Mouse (Mus musculus): ENCODE results near the gene Vmn1r232. TPM values are rescaled to one million over a fixed set of nuclear protein-coding genes. Genes with fewer than 3 reads are reported as not detected.

Vmn1r232 gene
- not detected in 2 replicates for total RNA-seq (2012; rRNA removed)

DNA sequence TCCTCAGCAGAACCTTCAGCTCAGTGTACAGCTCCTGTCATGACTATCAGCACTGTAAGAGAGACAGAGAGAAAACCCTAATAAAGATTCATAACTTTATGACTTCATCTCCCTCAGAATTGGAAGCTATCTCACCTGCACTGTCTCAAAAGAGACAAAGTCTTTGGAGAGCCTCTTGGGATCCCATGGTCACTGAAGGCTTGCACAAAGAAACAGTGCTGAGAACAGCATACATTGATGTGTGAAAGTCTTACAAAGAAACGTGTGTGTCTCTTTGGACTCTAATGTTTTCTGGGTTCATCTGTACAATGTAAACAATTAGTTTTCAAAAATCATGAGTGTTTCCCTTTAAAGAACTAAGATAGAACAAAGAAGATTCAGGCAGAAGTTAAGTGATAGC is at the start of gene Vmn1r232:
Gene Vmn1r232, minus strand, starts transcription at position 101 of the 400 bp plus-strand sequence.
- H3K9me3 ChIP-seq (ENCODE audit: control insufficient read depth, insufficient read depth, low read depth, low read length) = no peaks in the 10 kb centered on the region
- no peak within 1 kb of the TSS for H3K27ac ChIP-seq (ENCODE audit: insufficient read depth, low read depth, low read length, poor library complexity, severe bottlenecking)
- no peaks in the 10 kb centered on the region for H3K36me3 ChIP-seq (ENCODE audit: control insufficient read depth, insufficient read depth, low read length, poor library complexity, severe bottlenecking)
- no peak for DNase-seq (ENCODE audit: low read depth, low spot score)
- no peak within 1 kb of the TSS for H3K9ac ChIP-seq (ENCODE audit: insufficient read depth, low read depth, low read length, poor library complexity, severe bottlenecking)
- TF ChIP-seq ZNF384 (IDR thresholded peaks at IDR 0.05; ENCODE audit: low read depth, low read length) = no peak
- no peak for TF ChIP-seq CHD2 (IDR thresholded peaks at IDR 0.05; ENCODE audit: low read depth, low read length)
- no peak for TF ChIP-seq ZC3H11A (IDR thresholded peaks at IDR 0.05; ENCODE audit: borderline replicate concordance, low read depth, low read length)
- no peak for TF ChIP-seq HCFC1 (IDR thresholded peaks at IDR 0.05; ENCODE audit: borderline replicate concordance, insufficient read depth, low read length)
- no peak for TF ChIP-seq MAFK (IDR thresholded peaks at IDR 0.05; ENCODE audit: insufficient read depth, low read depth, low read length)
- H3K4me3 ChIP-seq (ENCODE audit: insufficient read depth in 1 of 2, low read depth in 1 of 2, low read length in 2 of 2, poor library complexity in 1 of 2, severe bottlenecking in 1 of 2) = no peak within 1 kb of the TSS
- in situ Hi-C loops (cut with MboI; ENCODE audit: low sequenced_read_pairs in 2 of 2, unreplicated experiment in 2 of 2) = no loop called here
- no peaks in the 10 kb centered on the region for H3K4me1 ChIP-seq (ENCODE audit: control insufficient read depth in 2 of 2, insufficient read depth in 2 of 2, low read length in 2 of 2, poor library complexity in 1 of 2)

DNA sequence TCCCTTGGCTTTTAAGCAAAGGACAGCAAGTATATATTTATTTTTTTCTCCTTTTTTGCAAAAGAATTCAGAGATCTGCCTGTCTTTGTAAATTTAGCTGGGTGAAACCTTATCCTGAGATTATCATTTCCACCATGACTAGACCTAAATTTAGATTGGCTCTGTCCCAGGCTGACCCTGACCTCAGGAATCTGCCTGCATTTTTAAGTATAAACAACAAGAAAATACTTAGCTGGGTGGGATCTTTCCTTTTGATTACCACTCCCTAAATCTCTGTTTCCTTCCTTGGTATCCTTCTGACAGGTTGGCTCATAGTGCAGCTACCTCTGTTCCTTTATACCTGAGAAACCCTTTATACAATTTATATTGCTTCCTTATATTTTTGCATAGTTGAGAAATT is 47.2 kb upstream of the Vmn1r232 start:
- Histone ChIP-seq H3K27ac (ENCODE audit: insufficient read depth, low read depth, low read length, poor library complexity, severe bottlenecking) (no peak overlapping the region), H3K4me1 (ENCODE audit: control insufficient read depth in 2 of 2, insufficient read depth in 2 of 2, low read length in 2 of 2, poor library complexity in 1 of 2) (no peaks in the 10 kb centered on the region), H3K36me3 (ENCODE audit: control insufficient read depth, insufficient read depth, low read length, poor library complexity, severe bottlenecking) (peaks cover 22% of the 10 kb centered on the region), H3K9ac (ENCODE audit: insufficient read depth, low read depth, low read length, poor library complexity, severe bottlenecking) (no peak overlapping the region), H3K9me3 (ENCODE audit: control insufficient read depth, insufficient read depth, low read depth, low read length) (no peaks in the 10 kb centered on the region), H3K4me3 (ENCODE audit: insufficient read depth in 1 of 2, low read depth in 1 of 2, low read length in 2 of 2, poor library complexity in 1 of 2, severe bottlenecking in 1 of 2) (no peak overlapping the region)
- in situ Hi-C loops (cut with MboI; ENCODE audit: low sequenced_read_pairs in 2 of 2, unreplicated experiment in 2 of 2) = no loop called here
- DNase-seq (ENCODE audit: low read depth, low spot score) = no peak
- TF ChIP-seq HCFC1 (IDR thresholded peaks at IDR 0.05; ENCODE audit: borderline replicate concordance, insufficient read depth, low read length) (no peak), MAFK (IDR thresholded peaks at IDR 0.05; ENCODE audit: insufficient read depth, low read depth, low read length) (no peak), ZNF384 (IDR thresholded peaks at IDR 0.05; ENCODE audit: low read depth, low read length) (no peak), CHD2 (IDR thresholded peaks at IDR 0.05; ENCODE audit: low read depth, low read length) (no peak), ZC3H11A (IDR thresholded peaks at IDR 0.05; ENCODE audit: borderline replicate concordance, low read depth, low read length) (no peak)

DNA sequence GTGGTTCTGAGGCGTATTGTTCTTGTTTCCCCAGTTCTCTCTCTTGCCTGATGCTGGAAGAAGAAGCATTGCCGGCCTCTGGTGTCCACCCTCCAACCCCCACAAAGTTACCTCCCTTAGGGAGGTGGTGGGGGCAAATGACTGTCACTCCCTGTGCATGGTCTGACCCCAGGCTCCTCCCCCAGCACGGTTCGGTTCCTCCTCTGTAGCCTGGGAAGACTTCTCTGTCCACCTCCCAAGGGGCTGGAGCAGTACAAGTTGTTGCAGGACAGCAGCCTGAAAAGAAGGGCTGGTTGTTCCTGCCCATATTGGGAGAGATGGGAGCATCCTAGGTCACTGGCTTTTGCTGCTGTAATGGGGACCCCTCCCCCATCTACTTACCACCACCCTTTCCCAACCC is 45.9 kb upstream of the Vmn1r232 start:
- in situ Hi-C loops (cut with MboI; ENCODE audit: low sequenced_read_pairs in 2 of 2, unreplicated experiment in 2 of 2) = no loop called here
- DNase-seq (ENCODE audit: low read depth, low spot score) = no peak
- Histone ChIP-seq H3K4me1 (ENCODE audit: control insufficient read depth in 2 of 2, insufficient read depth in 2 of 2, low read length in 2 of 2, poor library complexity in 1 of 2) (no peaks in the 10 kb centered on the region), H3K36me3 (ENCODE audit: control insufficient read depth, insufficient read depth, low read length, poor library complexity, severe bottlenecking) (peaks cover 32% of the 10 kb centered on the region), H3K27ac (ENCODE audit: insufficient read depth, low read depth, low read length, poor library complexity, severe bottlenecking) (no peak overlapping the region), H3K4me3 (ENCODE audit: insufficient read depth in 1 of 2, low read depth in 1 of 2, low read length in 2 of 2, poor library complexity in 1 of 2, severe bottlenecking in 1 of 2) (no peak overlapping the region), H3K9me3 (ENCODE audit: control insufficient read depth, insufficient read depth, low read depth, low read length) (no peaks in the 10 kb centered on the region), H3K9ac (ENCODE audit: insufficient read depth, low read depth, low read length, poor library complexity, severe bottlenecking) (no peak overlapping the region)
- no peak for TF ChIP-seq ZC3H11A (IDR thresholded peaks at IDR 0.05; ENCODE audit: borderline replicate concordance, low read depth, low read length)
- TF ChIP-seq ZNF384 (IDR thresholded peaks at IDR 0.05; ENCODE audit: low read depth, low read length) = no peak
- TF ChIP-seq HCFC1 (IDR thresholded peaks at IDR 0.05; ENCODE audit: borderline replicate concordance, insufficient read depth, low read length) = no peak
- TF ChIP-seq CHD2 (IDR thresholded peaks at IDR 0.05; ENCODE audit: low read depth, low read length) = no peak
- no peak for TF ChIP-seq MAFK (IDR thresholded peaks at IDR 0.05; ENCODE audit: insufficient read depth, low read depth, low read length)

DNA sequence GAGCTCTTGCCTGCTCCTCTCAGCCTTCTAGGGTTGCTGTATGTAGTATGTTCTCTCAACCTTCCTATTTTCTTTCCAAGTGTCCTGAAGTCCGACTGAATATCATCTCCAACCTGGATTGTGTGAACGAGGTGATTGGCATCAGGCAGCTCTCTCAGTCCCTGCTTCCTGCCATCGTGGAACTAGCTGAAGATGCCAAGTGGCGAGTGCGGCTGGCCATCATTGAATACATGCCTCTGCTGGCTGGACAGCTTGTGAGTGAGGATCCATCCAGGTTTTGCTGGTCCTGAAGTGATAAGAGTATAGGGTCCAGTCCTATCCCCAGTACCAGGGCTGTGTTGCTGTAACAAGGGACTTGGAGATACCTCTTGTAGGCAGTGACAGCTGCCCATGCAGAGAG is 40.9 kb upstream of the Vmn1r232 start:
- Histone ChIP-seq H3K9ac (ENCODE audit: insufficient read depth, low read depth, low read length, poor library complexity, severe bottlenecking) (no peak overlapping the region), H3K27ac (ENCODE audit: insufficient read depth, low read depth, low read length, poor library complexity, severe bottlenecking) (no peak overlapping the region), H3K4me3 (ENCODE audit: insufficient read depth in 1 of 2, low read depth in 1 of 2, low read length in 2 of 2, poor library complexity in 1 of 2, severe bottlenecking in 1 of 2) (no peak overlapping the region), H3K4me1 (ENCODE audit: control insufficient read depth in 2 of 2, insufficient read depth in 2 of 2, low read length in 2 of 2, poor library complexity in 1 of 2) (no peaks in the 10 kb centered on the region), H3K36me3 (ENCODE audit: control insufficient read depth, insufficient read depth, low read length, poor library complexity, severe bottlenecking) (peaks cover 62% of the 10 kb centered on the region), H3K9me3 (ENCODE audit: control insufficient read depth, insufficient read depth, low read depth, low read length) (no peaks in the 10 kb centered on the region)
- DNase-seq (ENCODE audit: low read depth, low spot score) = no peak
- in situ Hi-C loops (cut with MboI; ENCODE audit: low sequenced_read_pairs in 2 of 2, unreplicated experiment in 2 of 2) = no loop called here
- TF ChIP-seq CHD2 (IDR thresholded peaks at IDR 0.05; ENCODE audit: low read depth, low read length) (no peak), HCFC1 (IDR thresholded peaks at IDR 0.05; ENCODE audit: borderline replicate concordance, insufficient read depth, low read length) (no peak), ZC3H11A (IDR thresholded peaks at IDR 0.05; ENCODE audit: borderline replicate concordance, low read depth, low read length) (no peak), MAFK (IDR thresholded peaks at IDR 0.05; ENCODE audit: insufficient read depth, low read depth, low read length) (no peak), ZNF384 (IDR thresholded peaks at IDR 0.05; ENCODE audit: low read depth, low read length) (no peak)

DNA sequence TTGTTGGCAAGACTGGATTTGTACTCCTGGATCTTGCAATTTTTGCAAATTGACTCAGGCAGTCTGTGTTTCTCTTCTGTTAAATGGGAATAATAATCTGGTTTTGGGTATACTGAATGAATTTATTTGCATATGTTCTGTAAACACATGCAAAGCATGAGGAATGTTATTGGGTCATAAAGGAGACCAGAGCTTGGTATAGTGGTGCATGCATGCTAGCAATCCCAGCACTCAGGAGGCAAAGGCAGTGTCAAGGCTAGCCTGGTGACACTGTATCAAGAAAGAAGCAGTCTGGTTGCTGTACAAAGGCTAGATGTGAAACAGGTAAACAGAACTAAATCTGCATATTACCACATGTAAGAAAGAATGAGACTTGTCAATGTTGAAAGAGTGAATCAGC is 27.1 kb upstream of the Vmn1r232 start:
- peak overlapping the region; percentile 85 to 87 for H3K4me3 ChIP-seq (ENCODE audit: insufficient read depth in 1 of 2, low read depth in 1 of 2, low read length in 2 of 2, poor library complexity in 1 of 2, severe bottlenecking in 1 of 2)
- TF ChIP-seq CHD2 (IDR thresholded peaks at IDR 0.05; ENCODE audit: low read depth, low read length) = no peak
- TF ChIP-seq ZC3H11A (IDR thresholded peaks at IDR 0.05; ENCODE audit: borderline replicate concordance, low read depth, low read length) = no peak
- TF ChIP-seq HCFC1 (IDR thresholded peaks at IDR 0.05; ENCODE audit: borderline replicate concordance, insufficient read depth, low read length) = no peak
- TF ChIP-seq ZNF384 (IDR thresholded peaks at IDR 0.05; ENCODE audit: low read depth, low read length) = no peak
- TF ChIP-seq MAFK (IDR thresholded peaks at IDR 0.05; ENCODE audit: insufficient read depth, low read depth, low read length) = no peak
- H3K9ac ChIP-seq (ENCODE audit: insufficient read depth, low read depth, low read length, poor library complexity, severe bottlenecking) = peak overlapping the region; percentile 99; the same call in 1 of the 2 replicates
- no peak overlapping the region for H3K27ac ChIP-seq (ENCODE audit: insufficient read depth, low read depth, low read length, poor library complexity, severe bottlenecking)
- peaks cover 2 to 4% of the 10 kb centered on the region in 2 experiments; a peak in 2 of 4 replicates for H3K4me1 ChIP-seq (ENCODE audit: control insufficient read depth in 2 of 2, insufficient read depth in 2 of 2, low read length in 2 of 2, poor library complexity in 1 of 2)
- H3K9me3 ChIP-seq (ENCODE audit: control insufficient read depth, insufficient read depth, low read depth, low read length) = no peaks in the 10 kb centered on the region
- no peak for DNase-seq (ENCODE audit: low read depth, low spot score)
- in situ Hi-C loops (cut with MboI; ENCODE audit: low sequenced_read_pairs in 2 of 2, unreplicated experiment in 2 of 2) = no loop called here
- peaks cover 2% of the 10 kb centered on the region for H3K36me3 ChIP-seq (ENCODE audit: control insufficient read depth, insufficient read depth, low read length, poor library complexity, severe bottlenecking)
